In genomic region chr17:10317981-10318551, GRCm38 (mm10) we compare ENCODE assay signal across 8 mouse cellular contexts. TPM values are rescaled to one million over a fixed set of nuclear protein-coding genes. Genes with fewer than 3 reads are reported as not detected.
DNase-seq lines count a peak whose midpoint lies in the region; ATAC-seq and TF ChIP-seq lines count a peak whose summit lies in the region.

No protein-coding gene starts in this region.

- no peaks in the 10 kb centered on the region for H3K9me3 ChIP-seq in intestine, postnatal 0 days (ENCODE audit: control insufficient read depth)
- H3K9me3 ChIP-seq in lung, embryonic 14.5 days (ENCODE audit: low read depth, low read length) = no peaks in the 10 kb centered on the region
- H3K9me3 ChIP-seq in neural tube, embryonic 14.5 days (ENCODE audit: control insufficient read depth, low read length) = no peaks in the 10 kb centered on the region

- peak; percentile 63 to 69 for DNase-seq in urinary bladder, adult 18-20 months (ENCODE audit: low spot score in 2 of 2)
- DNase-seq in urinary bladder, postnatal 10 days (ENCODE audit: low spot score) = no peak
- peak; percentile 85 for DNase-seq in lung, embryonic 14.5 days
- peak; percentile 56 for DNase-seq in thymus, postnatal 14 days

- H3K27ac ChIP-seq in cortical plate, adult 2 months (ENCODE audit: insufficient read depth, low read length) = peak overlapping the region; percentile 98
- H3K27ac ChIP-seq in intestine, postnatal 0 days (ENCODE audit: low read depth, low read length) = peak overlapping the region; percentile 95
- H3K27ac ChIP-seq in lung, embryonic 14.5 days (ENCODE audit: low read depth) = peak overlapping the region; percentile 99
- peak overlapping the region; percentile 98 for H3K27ac ChIP-seq in neural tube, embryonic 14.5 days (ENCODE audit: low read depth, low read length)

- no peak for TF ChIP-seq POLR2A in cortical plate, adult 2 months (IDR thresholded peaks at IDR 0.05; ENCODE audit: extremely low read depth, insufficient read depth, low read length)

- TF ChIP-seq CTCF in cortical plate, adult 2 months (IDR thresholded peaks at IDR 0.05; ENCODE audit: extremely low read depth, insufficient read depth, low read length) = no peak
- TF ChIP-seq CTCF in intestine, postnatal 0 days (IDR thresholded peaks at IDR 0.05; ENCODE audit: low read depth) = no peak
- TF ChIP-seq CTCF in lung, embryonic 14.5 days (IDR thresholded peaks at IDR 0.05; ENCODE audit: low read depth) = no peak

- peaks cover 48% of the 10 kb centered on the region for H3K27me3 ChIP-seq in intestine, postnatal 0 days (replicated peaks; ENCODE audit: control insufficient read depth, insufficient read depth, low read length)
- no peaks in the 10 kb centered on the region for H3K27me3 ChIP-seq in lung, embryonic 14.5 days (ENCODE audit: insufficient read depth, low read length)
- no peaks in the 10 kb centered on the region for H3K27me3 ChIP-seq in neural tube, embryonic 14.5 days (ENCODE audit: control insufficient read depth, insufficient read depth, low read length)

- peak overlapping the region; percentile 81 for H3K9ac ChIP-seq in intestine, postnatal 0 days (ENCODE audit: low read depth, low read length)
- H3K9ac ChIP-seq in lung, embryonic 14.5 days = peak overlapping the region; percentile 99
- peak overlapping the region; percentile 97 for H3K9ac ChIP-seq in neural tube, embryonic 14.5 days (replicated peaks; ENCODE audit: low read depth, low read length)

- peak overlapping the region; percentile 80 for H3K4me3 ChIP-seq in cortical plate, adult 2 months (ENCODE audit: insufficient read depth, low read length)
- peak overlapping the region; percentile 66 for H3K4me3 ChIP-seq in intestine, postnatal 0 days (ENCODE audit: low read depth, low read length)
- H3K4me3 ChIP-seq in lung, embryonic 14.5 days (ENCODE audit: low read depth, low read length) = peak overlapping the region; percentile 85
- peak overlapping the region; percentile 88 for H3K4me3 ChIP-seq in neural tube, embryonic 14.5 days (ENCODE audit: low read depth, low read length)

- ATAC-seq in granulocyte monocyte progenitor cell, adult 5-6 weeks (replicated peaks; ENCODE audit: poor library complexity, severe bottlenecking) = peak; percentile 57
- peak; percentile 25; the same call in 1 of the 2 replicates for ATAC-seq in intestine, postnatal 0 days
- peak; percentile 41 for ATAC-seq in lung, embryonic 14.5 days (ENCODE audit: insufficient read depth)
- no peak for ATAC-seq in neural tube, embryonic 14.5 days (ENCODE audit: low read depth)

- under 1% methylated on average over 46 of the region's 46 CpGs for WGBS in intestine, postnatal 0 days
- WGBS in lung, embryonic 14.5 days = under 1% methylated on average over 46 of the region's 46 CpGs
- WGBS in neural tube, embryonic 14.5 days = under 1% methylated on average over 28 of the region's 46 CpGs

- no peaks in the 10 kb centered on the region; the same call in 1 of the 2 replicates for H3K4me1 ChIP-seq in cortical plate, adult 2 months (ENCODE audit: control insufficient read depth, insufficient read depth, low read length)
- no peaks in the 10 kb centered on the region for H3K4me1 ChIP-seq in intestine, postnatal 0 days (replicated peaks; ENCODE audit: control insufficient read depth, insufficient read depth, low read length)
- H3K4me1 ChIP-seq in lung, embryonic 14.5 days (ENCODE audit: insufficient read depth) = peaks cover 11% of the 10 kb centered on the region
- peaks cover 20% of the 10 kb centered on the region for H3K4me1 ChIP-seq in neural tube, embryonic 14.5 days (ENCODE audit: control insufficient read depth, insufficient read depth, low read length)

- no peaks in the 10 kb centered on the region for H3K36me3 ChIP-seq in intestine, postnatal 0 days (ENCODE audit: control insufficient read depth, insufficient read depth)
- no peaks in the 10 kb centered on the region for H3K36me3 ChIP-seq in lung, embryonic 14.5 days (ENCODE audit: insufficient read depth)
- no peaks in the 10 kb centered on the region for H3K36me3 ChIP-seq in neural tube, embryonic 14.5 days (ENCODE audit: control insufficient read depth, insufficient read depth, low read length)

- H3K4me2 ChIP-seq in intestine, postnatal 0 days (replicated peaks; ENCODE audit: low read depth) = peak overlapping the region; percentile 76
- peak overlapping the region; percentile 60 for H3K4me2 ChIP-seq in lung, embryonic 14.5 days
- H3K4me2 ChIP-seq in neural tube, embryonic 14.5 days (ENCODE audit: low read depth, low read length) = peak overlapping the region; percentile 55

RNA-seq across cellular contexts. Expression of gene Qk, which starts 1.6 kb away (rescaled TPM):
- polyA plus RNA-seq in cortical plate, adult 2 months (2012; rRNA removed) = 263 and 285 TPM in 2 replicates
- 80.7 and 106 TPM in 2 replicates for total RNA-seq in granulocyte monocyte progenitor cell, adult 5-6 weeks (2014; fragmentation: Nextera tagmentation)
- total RNA-seq in granulocyte monocyte progenitor cell, adult 5-6 weeks (2017) = 66.6 and 76.5 TPM in 2 replicates
- polyA plus RNA-seq in intestine, postnatal 0 days (2015; fragmentation: Nextera tagmentation; extraction: Ambion mirVana) = 7.4 and 8.6 TPM in 2 replicates
- polyA plus RNA-seq in lung, embryonic 14.5 days (2014; fragmentation: Nextera tagmentation; extraction: Ambion mirVana) = 49.7 and 50.0 TPM in 2 replicates
- 64.6 and 70.0 TPM in 2 replicates for polyA plus RNA-seq in neural tube, embryonic 14.5 days (2014; fragmentation: Nextera tagmentation; extraction: Ambion mirVana)
